Mouse (Mus musculus) hindbrain, embryonic 15.5 days (tissue): ENCODE results near the gene Itga6. TPM values are rescaled to one million over a fixed set of nuclear protein-coding genes. Genes with fewer than 3 reads are reported as not detected.
A peak's percentile ranks its signal among the peaks of the same experiment; 100 is the strongest.

Source experiments
- ATAC-seq: fragments of 200-750 bp; cut with Nextera tagmentation; 2 replicates; pipeline ENCODE4 v1.8.0; 2017; ENCODE audit warnings: low read depth, moderate number of reproducible peaks, moderate TSS enrichment; ENCODE audit not compliant: low FRiP score
- H3K27ac ChIP-seq: fragments of 300-500 bp; sonication (generic); replicated peaks from 2 replicates; pipeline ENCODE4 v1.5.1; 2015; ENCODE audit warnings: mild to moderate bottlenecking, inconsistent platforms
- H3K27me3 ChIP-seq: fragments of 300-500 bp; sonication (generic); 2 replicates; pipeline ENCODE4 v1.6.1; 2015; ENCODE audit warnings: control low read depth, inconsistent platforms
- H3K36me3 ChIP-seq: fragments of 300-500 bp; sonication (generic); 2 replicates; pipeline ENCODE4 v1.6.1; 2015; ENCODE audit warnings: control low read depth, inconsistent platforms
- H3K4me1 ChIP-seq: fragments of 300-500 bp; sonication (generic); replicated peaks from 2 replicates; pipeline ENCODE4 v1.6.1; 2015; ENCODE audit warnings: control low read depth, inconsistent platforms
- H3K4me2 ChIP-seq: fragments of 300-500 bp; sonication (generic); 2 replicates; pipeline ENCODE4 v1.6.1; 2015; ENCODE audit warnings: moderate library complexity, mild to moderate bottlenecking, inconsistent platforms
- H3K4me3 ChIP-seq: fragments of 300-500 bp; sonication (generic); 2 replicates; pipeline ENCODE4 v1.5.1; 2015; ENCODE audit warnings: mild to moderate bottlenecking, inconsistent platforms
- H3K9ac ChIP-seq: fragments of 300-500 bp; sonication (generic); 2 replicates; pipeline ENCODE4 v1.6.1; 2015; ENCODE audit warnings: inconsistent platforms
- H3K9me3 ChIP-seq: fragments of 300-500 bp; sonication (generic); 2 replicates; pipeline ENCODE4 v1.6.1; 2016; ENCODE audit warnings: control low read depth, inconsistent platforms
- WGBS: fragments of 180-500 bp; shearing (Covaris S2); methylation state at CpG from one replicate; pipeline ENCODE4 v1.1.7; 2015; 5-methylcytosine and 5-hydroxymethylcytosine counted together
- polyA plus RNA-seq: library from polyadenylated mRNA; unstranded; fragments of >200 nt; fragmentation: Nextera tagmentation; extraction: Ambion mirVana; gene quantifications from 2 replicates; pipeline ENCODE4 v1.2.1, GENCODE M21; 2015

Gene Itga6
- polyA plus RNA-seq, 1 experiment from 2014 or later = 26.8 TPM

DNA sequence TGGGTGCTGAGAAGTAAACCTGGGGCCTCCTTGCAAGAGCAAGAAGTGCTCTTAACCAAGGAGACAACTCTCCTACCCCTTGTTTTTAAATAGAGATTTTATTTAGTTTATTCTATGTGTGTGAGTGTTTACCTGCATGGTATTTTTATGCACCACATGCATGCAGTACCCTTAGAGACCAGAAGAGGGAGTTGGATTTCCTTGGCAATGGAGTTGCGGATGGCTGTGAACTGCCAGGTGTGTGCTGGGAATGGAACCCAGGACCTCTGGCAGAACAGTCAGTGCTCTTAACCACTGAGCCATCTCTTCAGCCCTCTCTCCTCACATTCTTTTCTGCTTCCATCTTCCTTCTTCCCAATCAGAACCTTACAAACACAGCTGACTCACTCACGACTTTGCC lies 9.2 kb upstream of the Itga6 start:
- Histone ChIP-seq H3K27ac (no peak overlapping the region), H3K27me3 (no peaks in the 10 kb centered on the region), H3K9ac (no peak overlapping the region), H3K4me3 (no peak overlapping the region), H3K36me3 (no peaks in the 10 kb centered on the region), H3K4me1 (0 out of 2 replicates have a peak, but pooled peaks cover 3% of the 10 kb centered on the region), H3K4me2 (no peak overlapping the region), H3K9me3 (no peaks in the 10 kb centered on the region)
- no peak for ATAC-seq
- WGBS = 90% methylated on average over 2 of the region's 2 CpGs

DNA sequence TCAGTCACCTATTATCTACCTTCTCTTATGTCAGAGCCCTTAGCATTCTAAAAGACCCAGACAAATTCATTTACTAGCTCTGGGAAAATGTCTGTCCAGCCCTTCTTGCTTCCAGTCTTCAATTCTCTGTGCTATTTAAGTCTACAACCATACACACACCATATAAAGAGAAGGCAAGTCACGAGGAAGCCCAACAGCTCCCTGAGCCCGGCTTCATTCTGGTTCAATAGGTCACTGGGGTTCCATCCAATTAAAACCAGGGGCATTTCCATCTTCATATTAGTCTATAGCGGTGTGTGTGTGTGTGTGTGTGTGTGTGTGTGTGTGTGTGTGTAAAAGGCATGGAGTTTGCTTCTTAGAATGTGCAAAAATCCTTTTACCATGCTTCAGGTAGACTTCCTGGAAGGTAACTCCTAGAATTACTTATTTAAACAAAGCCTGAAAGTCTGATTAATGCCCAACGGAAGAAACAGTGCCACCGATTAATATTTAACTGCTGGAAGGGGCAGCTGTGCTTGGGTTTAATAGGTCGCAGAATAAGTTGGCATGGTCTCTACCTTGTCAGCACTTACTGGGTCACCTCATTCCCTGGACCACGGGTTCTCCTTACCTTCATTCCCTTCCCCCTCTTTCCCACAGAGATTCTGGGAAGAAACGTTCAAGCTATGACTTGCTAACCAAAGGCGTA lies 6.1 kb upstream of the Itga6 start:
- H3K4me2 ChIP-seq = no peak overlapping the region
- no peak for ATAC-seq
- WGBS = 70% methylated on average over 9 of the region's 9 CpGs
- H3K36me3 ChIP-seq = no peaks in the 10 kb centered on the region
- H3K9ac ChIP-seq = no peak overlapping the region
- no peaks in the 10 kb centered on the region for H3K27me3 ChIP-seq
- no peak overlapping the region for H3K27ac ChIP-seq
- no peaks in the 10 kb centered on the region for H3K9me3 ChIP-seq
- H3K4me1 ChIP-seq = peaks cover 12% of the 10 kb centered on the region
- no peak overlapping the region for H3K4me3 ChIP-seq

DNA sequence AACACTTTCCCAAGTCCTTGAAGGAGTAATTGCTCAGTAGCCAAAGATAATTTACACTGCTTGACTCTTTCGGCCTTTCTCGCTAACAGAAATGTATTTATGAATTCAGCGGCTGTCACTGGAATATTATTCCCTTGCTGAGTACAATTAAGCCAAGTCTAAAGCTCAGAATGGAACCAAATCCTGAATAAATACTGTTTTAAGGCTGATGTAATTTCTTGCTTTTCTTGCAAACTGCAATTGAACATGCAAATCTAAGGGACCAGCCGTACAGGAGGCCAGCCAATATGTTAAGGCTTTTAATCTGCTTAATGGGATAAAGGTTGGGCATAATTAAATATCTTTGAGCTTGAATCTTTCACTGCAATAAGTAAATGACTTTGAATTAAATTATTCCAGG lies 2.9 kb upstream of the Itga6 start:
- H3K36me3 ChIP-seq = no peaks in the 10 kb centered on the region
- H3K9me3 ChIP-seq = no peaks in the 10 kb centered on the region
- ATAC-seq = no peak
- peaks cover 21% of the 10 kb centered on the region for H3K4me1 ChIP-seq
- 52% methylated on average over 4 of the region's 4 CpGs for WGBS
- no peak overlapping the region for H3K9ac ChIP-seq
- no peak overlapping the region for H3K4me2 ChIP-seq
- no peak overlapping the region for H3K27ac ChIP-seq
- H3K27me3 ChIP-seq = no peaks in the 10 kb centered on the region
- H3K4me3 ChIP-seq = no peak overlapping the region

DNA sequence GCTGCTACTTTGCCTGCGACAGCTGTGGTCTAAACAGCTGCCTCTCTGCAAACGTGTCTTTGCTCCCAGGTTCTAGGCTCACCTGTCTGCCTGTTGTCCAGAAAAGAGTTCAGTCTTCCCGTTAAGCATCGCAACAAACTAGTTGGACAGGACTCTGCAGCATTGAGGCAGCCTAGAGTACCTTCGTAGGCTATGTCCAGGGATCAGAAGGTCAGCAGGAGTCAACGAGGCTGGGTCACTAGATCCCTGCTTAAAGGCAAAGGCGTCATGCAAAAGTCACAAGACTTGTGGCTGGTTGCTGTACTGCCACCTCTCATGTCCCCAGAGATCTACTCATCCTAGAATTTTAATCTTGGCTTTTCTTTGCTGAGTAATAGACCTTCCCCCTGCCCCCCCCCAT lies 2.0 kb upstream of the Itga6 start:
- H3K4me3 ChIP-seq = no peak overlapping the region
- H3K27me3 ChIP-seq = no peaks in the 10 kb centered on the region
- no peaks in the 10 kb centered on the region for H3K9me3 ChIP-seq
- no peak overlapping the region for H3K27ac ChIP-seq
- peaks cover 21% of the 10 kb centered on the region for H3K4me1 ChIP-seq
- no peaks in the 10 kb centered on the region for H3K36me3 ChIP-seq
- no peak overlapping the region for H3K4me2 ChIP-seq
- 63% methylated on average over 7 of the region's 7 CpGs for WGBS
- no peak overlapping the region for H3K9ac ChIP-seq
- ATAC-seq = no peak

DNA sequence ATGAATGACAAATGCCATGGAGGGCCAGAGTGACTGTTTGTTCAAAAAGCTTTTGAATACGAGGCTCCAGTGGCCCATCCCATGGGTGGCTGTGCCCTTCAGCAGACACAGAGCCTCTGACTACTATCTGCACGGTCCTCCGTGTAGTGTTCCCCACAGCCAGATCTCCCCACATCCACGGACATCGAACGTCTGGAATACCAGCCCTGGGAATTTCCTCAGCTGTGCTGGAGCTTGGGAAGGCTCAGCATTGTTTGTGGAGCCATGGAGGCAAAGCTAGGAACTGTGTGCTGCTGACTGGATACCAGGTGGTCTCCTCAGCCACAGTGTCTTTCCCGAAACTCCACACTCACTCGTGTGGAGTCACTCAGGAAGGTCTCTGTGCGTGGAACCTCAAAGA lies 1.1 kb upstream of the Itga6 start:
- no peaks in the 10 kb centered on the region for H3K36me3 ChIP-seq
- H3K27me3 ChIP-seq = no peaks in the 10 kb centered on the region
- no peak overlapping the region for H3K4me3 ChIP-seq
- H3K4me1 ChIP-seq = peaks cover 19% of the 10 kb centered on the region
- ATAC-seq = no peak
- WGBS = 15% methylated on average over 9 of the region's 9 CpGs
- no peaks in the 10 kb centered on the region for H3K9me3 ChIP-seq
- H3K4me2 ChIP-seq = no peak overlapping the region
- H3K9ac ChIP-seq = no peak overlapping the region
- no peak overlapping the region for H3K27ac ChIP-seq

DNA sequence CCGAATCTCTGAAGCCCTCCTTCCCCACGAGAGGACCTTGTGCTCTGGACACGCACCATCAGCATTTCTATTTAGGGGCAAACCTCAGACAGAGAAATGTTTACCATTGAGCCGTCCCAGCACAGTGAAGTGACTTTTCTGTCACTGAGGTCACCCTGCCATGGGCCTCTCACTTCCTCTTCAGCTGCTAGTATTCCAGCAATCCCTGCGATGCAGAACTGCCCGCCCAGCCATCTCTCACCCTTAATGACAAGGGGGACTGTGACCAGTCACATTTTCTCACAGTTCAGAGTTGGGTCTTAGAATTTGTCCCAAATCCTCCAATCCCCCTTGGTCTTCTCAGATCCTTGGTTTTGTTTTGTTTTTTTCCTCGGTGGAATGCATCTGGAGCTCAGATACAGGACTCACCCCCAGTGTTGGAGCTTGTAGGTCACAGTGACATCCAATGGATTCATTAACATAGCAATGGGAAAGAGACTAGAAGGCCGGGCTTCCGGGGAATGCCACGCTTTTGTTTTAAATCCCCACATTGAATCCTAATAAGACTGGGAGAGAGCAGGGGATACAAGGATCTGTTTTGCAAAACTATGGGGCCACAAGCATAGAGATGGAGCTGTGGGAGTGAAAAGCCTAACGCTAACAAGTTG lies 432 bp upstream of the Itga6 start:
- 0 out of 2 replicates have a peak, but pooled peaks have one; percentile 34 for ATAC-seq
- no peak overlapping the region for H3K4me2 ChIP-seq
- 10% methylated on average over 11 of the region's 11 CpGs for WGBS

DNA sequence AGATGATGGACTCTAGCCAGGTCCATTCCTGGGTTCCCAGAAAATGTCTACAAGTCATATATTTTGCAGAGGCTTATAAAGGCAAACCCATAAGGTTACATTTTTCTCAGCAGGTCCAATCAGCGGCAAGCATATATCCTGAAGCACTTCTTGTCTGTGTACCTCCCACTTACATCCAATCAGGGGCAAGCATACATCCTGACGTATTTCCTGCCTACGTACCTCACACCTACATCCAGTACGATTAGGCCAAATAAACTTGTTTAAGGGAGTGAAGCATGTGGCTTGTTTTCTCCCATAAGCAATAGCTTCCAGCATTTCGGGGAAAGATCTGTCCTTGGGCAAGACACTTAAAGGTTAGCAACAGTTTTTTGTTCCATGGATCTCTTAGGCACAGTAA lies 3.0 kb downstream of the Itga6 start:
- no peak for ATAC-seq
- no peaks in the 10 kb centered on the region for H3K36me3 ChIP-seq
- H3K4me2 ChIP-seq = no peak overlapping the region
- no peaks in the 10 kb centered on the region for H3K27me3 ChIP-seq
- no peak overlapping the region for H3K9ac ChIP-seq
- H3K4me1 ChIP-seq = peaks cover 24% of the 10 kb centered on the region
- 94% methylated on average over 5 of the region's 5 CpGs for WGBS
- H3K27ac ChIP-seq = no peak overlapping the region
- H3K9me3 ChIP-seq = no peaks in the 10 kb centered on the region
- no peak overlapping the region for H3K4me3 ChIP-seq

More for the DNA sequence above, 432 bp upstream of the Itga6 start:
- H3K9ac ChIP-seq = no peak overlapping the region
- H3K4me1 ChIP-seq = peaks cover 26% of the 10 kb centered on the region
- no peaks in the 10 kb centered on the region for H3K9me3 ChIP-seq
- no peaks in the 10 kb centered on the region for H3K36me3 ChIP-seq
- H3K27me3 ChIP-seq = no peaks in the 10 kb centered on the region
- H3K27ac ChIP-seq = no peak overlapping the region
- no peak overlapping the region for H3K4me3 ChIP-seq

DNA sequence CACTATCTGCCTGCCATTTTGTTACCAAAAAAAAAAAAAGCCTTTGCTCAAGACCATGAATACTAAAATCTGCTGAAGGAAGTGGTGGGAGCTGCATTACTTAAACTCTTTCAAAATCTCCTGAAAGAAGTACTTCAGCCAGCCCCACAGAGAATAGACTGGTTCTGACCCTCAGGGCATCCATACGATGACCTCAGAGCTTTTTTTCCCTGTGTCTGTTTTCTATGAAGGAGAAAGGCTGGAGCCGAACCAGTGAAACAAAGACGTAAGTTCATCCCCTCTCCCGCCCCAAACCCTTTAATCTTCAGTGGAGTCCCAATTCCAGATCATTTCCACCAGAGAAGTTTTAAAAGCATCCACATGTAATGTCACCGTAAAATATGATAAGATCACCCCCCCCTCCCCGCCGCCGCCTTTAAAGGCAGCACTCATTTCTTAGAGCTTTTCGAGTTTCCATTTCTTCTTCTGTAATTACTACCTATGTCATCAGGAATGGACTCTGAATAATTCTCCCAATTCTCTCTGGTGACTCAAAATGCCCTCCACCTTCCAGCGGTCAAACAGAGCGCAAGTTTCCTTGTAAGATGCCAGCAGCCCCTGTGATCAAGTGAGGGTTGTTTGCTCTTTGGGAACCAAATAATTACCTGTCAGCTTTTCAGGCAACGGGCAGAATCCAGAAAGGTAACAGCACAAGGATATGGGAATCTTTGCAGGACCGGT lies 4.1 kb downstream of the Itga6 start:
- Histone ChIP-seq H3K27me3 (no peaks in the 10 kb centered on the region), H3K9me3 (no peaks in the 10 kb centered on the region), H3K36me3 (no peaks in the 10 kb centered on the region), H3K9ac (no peak overlapping the region), H3K4me2 (peak overlapping the region; percentile 34), H3K27ac (peak overlapping the region; percentile 61; the same call in 1 of the 2 replicates), H3K4me3 (0 out of 2 replicates have a peak overlapping the region, but pooled peaks have one; percentile 4), H3K4me1 (peaks cover 20% of the 10 kb centered on the region)
- no peak for ATAC-seq
- WGBS = 38% methylated on average over 13 of the region's 13 CpGs

DNA sequence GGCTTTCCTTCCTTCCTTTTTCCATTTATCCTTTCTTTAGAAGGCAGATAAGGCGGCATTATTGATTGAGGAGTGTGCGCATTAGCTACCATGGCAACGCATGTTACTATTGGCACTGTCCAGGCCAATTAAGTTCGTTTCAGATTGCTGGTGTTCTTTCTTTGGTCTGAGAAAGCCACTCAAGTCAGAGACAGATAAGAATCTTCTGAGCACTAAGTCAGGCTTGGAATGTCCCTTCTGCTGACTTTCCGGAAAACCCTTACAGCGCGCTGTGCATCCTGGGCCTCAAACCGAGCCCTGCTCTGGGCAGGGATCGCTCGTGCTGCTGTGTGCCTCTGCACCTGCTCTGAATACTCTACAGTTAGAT lies 4.7 kb downstream of the Itga6 start:
- Histone ChIP-seq H3K4me1 (peaks cover 14% of the 10 kb centered on the region), H3K4me2 (peak overlapping the region; percentile 34), H3K9ac (no peak overlapping the region), H3K27me3 (no peaks in the 10 kb centered on the region), H3K9me3 (no peaks in the 10 kb centered on the region), H3K4me3 (0 out of 2 replicates have a peak overlapping the region, but pooled peaks have one; percentile 4), H3K27ac (peak overlapping the region; percentile 61), H3K36me3 (no peaks in the 10 kb centered on the region)
- 42% methylated on average over 10 of the region's 10 CpGs for WGBS
- peak; percentile 72 for ATAC-seq

DNA sequence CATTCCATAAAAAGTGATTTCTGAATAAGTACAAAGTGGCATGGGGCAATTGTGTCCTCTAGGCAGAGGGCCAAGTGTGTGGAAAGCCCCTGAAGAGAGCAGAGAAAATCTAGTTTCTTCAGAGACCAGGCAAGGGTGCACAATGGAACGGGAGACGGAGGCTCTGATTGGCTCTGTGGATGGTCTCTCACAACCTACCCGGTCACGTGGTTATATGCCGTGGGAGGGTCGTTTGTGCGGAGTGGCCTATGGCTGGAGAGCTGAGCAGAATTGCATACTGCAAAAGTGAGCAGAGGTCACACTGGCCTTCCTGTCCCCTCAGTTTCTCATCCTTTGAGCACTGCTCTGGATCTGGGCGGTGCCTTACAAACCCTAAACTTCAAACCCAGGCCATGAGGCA lies 5.9 kb downstream of the Itga6 start:
- H3K9ac ChIP-seq = no peak overlapping the region
- ATAC-seq = no peak
- H3K4me1 ChIP-seq = peaks cover 13% of the 10 kb centered on the region
- no peaks in the 10 kb centered on the region for H3K36me3 ChIP-seq
- 74% methylated on average over 8 of the region's 8 CpGs for WGBS
- H3K4me2 ChIP-seq = no peak overlapping the region
- no peaks in the 10 kb centered on the region for H3K27me3 ChIP-seq
- H3K9me3 ChIP-seq = no peaks in the 10 kb centered on the region
- H3K27ac ChIP-seq = no peak overlapping the region
- no peak overlapping the region for H3K4me3 ChIP-seq

DNA sequence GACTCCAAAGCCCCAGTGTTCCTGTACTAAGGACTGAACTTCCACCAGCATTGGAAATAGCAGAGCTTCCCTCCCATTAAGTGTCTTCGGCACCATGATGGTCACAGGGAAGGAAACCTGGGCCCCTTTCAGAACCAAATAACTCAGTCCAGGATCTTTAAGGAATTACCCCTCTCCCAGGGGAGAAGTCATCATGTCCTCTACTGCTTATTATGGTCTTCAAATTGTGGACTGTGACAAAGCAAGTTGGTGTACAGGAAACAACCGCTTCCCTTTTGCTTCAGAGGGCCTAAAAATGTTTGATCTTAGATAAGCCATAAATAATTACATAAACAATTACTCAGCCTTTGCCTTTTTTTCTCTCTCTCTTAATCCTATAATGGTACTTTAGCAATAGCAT lies 6.4 kb downstream of the Itga6 start:
- Histone ChIP-seq H3K9me3 (no peaks in the 10 kb centered on the region), H3K4me3 (no peak overlapping the region), H3K4me2 (no peak overlapping the region), H3K27me3 (no peaks in the 10 kb centered on the region), H3K9ac (no peak overlapping the region), H3K27ac (no peak overlapping the region), H3K36me3 (no peaks in the 10 kb centered on the region), H3K4me1 (peaks cover 13% of the 10 kb centered on the region)
- no peak for ATAC-seq
- 85% methylated on average over 2 of the region's 2 CpGs for WGBS

DNA sequence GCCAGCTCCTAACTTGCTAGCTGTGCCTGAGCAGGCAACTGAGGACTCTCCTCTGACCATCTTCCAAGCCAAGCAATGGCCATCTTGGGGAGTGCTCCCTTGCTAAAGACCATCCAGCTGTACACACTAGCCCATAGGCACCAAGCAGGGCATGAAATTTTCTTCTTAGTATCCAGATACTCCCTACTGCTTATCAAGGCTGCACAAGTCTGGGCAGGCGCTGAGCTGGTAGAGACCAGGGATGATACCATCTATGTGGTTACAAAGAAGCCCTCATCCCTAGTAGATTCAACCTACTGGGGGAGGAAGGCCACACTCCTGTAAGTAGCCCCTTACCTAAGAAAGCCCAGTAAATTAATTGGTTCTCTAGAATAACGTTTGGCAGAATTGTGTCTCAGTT lies 7.0 kb downstream of the Itga6 start:
- no peak for ATAC-seq
- Histone ChIP-seq H3K4me3 (no peak overlapping the region), H3K27me3 (no peaks in the 10 kb centered on the region), H3K36me3 (no peaks in the 10 kb centered on the region), H3K4me2 (no peak overlapping the region), H3K4me1 (peaks cover 13% of the 10 kb centered on the region), H3K27ac (no peak overlapping the region), H3K9ac (no peak overlapping the region), H3K9me3 (no peaks in the 10 kb centered on the region)
- WGBS = 83% methylated on average over 2 of the region's 2 CpGs
